Mouse (Mus musculus) embryonic facial prominence, embryonic 10.5 days (tissue): Measurements from ENCODE around the gene Popdc2. TPM values are rescaled to one million over a fixed set of nuclear protein-coding genes. Genes with fewer than 3 reads are reported as not detected.
A peak's percentile ranks its signal among the peaks of the same experiment; 100 is the strongest.

Experiments
- DNase-seq: peaks from one replicate; pipeline ENCODE4 v3.0.0-alpha.2; 2017; ENCODE audit warnings: low spot score
- H3K27ac ChIP-seq: fragments of 300-500 bp; sonication (generic); replicated peaks from 2 replicates; pipeline ENCODE4 v1.5.1; 2016; ENCODE audit warnings: mild to moderate bottlenecking
- H3K27me3 ChIP-seq: fragments of 300-500 bp; sonication (generic); replicated peaks from 2 replicates; pipeline ENCODE4 v1.6.1; 2016; ENCODE audit warnings: low read depth, mild to moderate bottlenecking; ENCODE audit not compliant: poor library complexity, severe bottlenecking
- H3K36me3 ChIP-seq: fragments of 300-500 bp; sonication (generic); replicated peaks from 2 replicates; pipeline ENCODE4 v1.6.1; 2016; ENCODE audit warnings: mild to moderate bottlenecking, moderate library complexity
- H3K4me1 ChIP-seq: fragments of 300-500 bp; sonication (generic); 2 replicates; pipeline ENCODE4 v1.6.1; 2016
- H3K4me3 ChIP-seq: fragments of 300-500 bp; sonication (generic); 2 replicates; pipeline ENCODE4 v1.5.1; 2016; ENCODE audit warnings: mild to moderate bottlenecking, moderate library complexity
- H3K9me3 ChIP-seq: fragments of 300-500 bp; sonication (generic); 2 replicates; pipeline ENCODE4 v1.6.1; 2016; ENCODE audit warnings: mild to moderate bottlenecking
- WGBS: fragments of 180-500 bp; shearing (Covaris S2); methylation state at CpG from one replicate; pipeline ENCODE4 v1.1.7; 2016; 5-methylcytosine and 5-hydroxymethylcytosine counted together
- polyA plus RNA-seq: library from polyadenylated mRNA; unstranded; fragments of >200 nt; fragmentation: Nextera tagmentation; extraction: Ambion mirVana; gene quantifications from 2 replicates; pipeline ENCODE4 v1.2.1, GENCODE M21; 2016

Gene Popdc2
- polyA plus RNA-seq, 1 experiment from 2014 or later: 2.7 TPM

DNA sequence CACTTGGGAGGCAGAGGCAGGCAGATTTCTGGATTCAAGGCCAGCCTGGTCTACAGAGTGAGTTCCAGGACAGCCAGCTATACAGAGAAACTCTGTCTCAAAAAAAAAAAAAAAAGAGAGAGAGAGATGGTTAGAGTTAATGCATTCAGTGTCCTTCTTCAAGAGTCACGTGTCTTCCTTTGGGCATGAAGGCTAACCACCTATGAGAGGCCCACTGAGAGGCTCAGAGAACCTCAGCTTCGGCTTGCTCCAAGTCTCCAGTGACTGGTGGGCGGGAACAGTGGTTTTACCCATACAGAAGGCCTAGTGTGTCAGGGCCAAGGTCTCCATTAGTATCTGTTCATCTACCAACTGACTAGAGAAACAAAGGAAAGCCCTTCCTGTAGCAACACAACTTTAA lies 37.1 kb downstream of the Popdc2 start:
- H3K36me3 ChIP-seq: no peaks in the 10 kb centered on the region
- no peaks in the 10 kb centered on the region for H3K27me3 ChIP-seq
- peak overlapping the region; percentile 79 for H3K27ac ChIP-seq
- H3K4me3 ChIP-seq: peak overlapping the region; percentile 50
- no peaks in the 10 kb centered on the region for H3K9me3 ChIP-seq
- WGBS: 69% methylated on average over 3 of the region's 3 CpGs
- peaks cover 17% of the 10 kb centered on the region for H3K4me1 ChIP-seq
- DNase-seq: no peak

DNA sequence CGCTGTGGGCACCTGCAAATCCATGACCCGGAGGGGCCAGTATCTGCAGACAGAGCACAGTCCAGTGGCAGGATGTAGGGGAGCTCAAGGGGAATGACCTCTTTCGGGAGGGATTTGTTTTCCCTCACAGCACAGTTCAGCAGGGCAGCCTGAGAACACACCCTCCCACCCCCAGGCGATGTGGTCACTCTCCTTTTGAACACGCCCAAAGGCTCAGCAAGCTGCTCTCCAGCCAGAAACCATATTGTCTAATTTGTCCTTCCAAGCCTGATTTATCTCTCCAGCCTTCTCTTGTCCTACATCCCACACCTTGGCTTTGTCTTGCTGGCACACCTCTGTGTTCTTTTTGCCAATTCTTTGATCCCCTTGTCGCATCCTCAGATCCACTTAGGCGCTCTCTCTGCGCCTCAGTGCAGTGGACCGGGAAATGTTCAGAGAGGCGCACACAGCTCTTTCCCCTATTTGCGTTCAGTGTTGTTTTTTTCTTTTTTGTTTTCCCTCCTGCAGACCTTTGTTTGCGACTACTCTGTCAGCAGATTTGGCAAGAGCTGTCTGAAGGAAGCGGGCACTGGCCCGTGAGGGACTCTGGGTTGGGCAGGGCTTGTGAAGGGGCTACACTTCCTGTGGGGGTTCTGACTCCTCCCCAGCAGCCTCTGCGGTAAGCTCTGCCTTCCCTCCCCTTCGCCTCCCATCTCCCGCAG lies 37.7 kb downstream of the Popdc2 start:
- Histone ChIP-seq H3K9me3 (no peaks in the 10 kb centered on the region), H3K36me3 (no peaks in the 10 kb centered on the region), H3K4me1 (peaks cover 17% of the 10 kb centered on the region), H3K27me3 (no peaks in the 10 kb centered on the region), H3K27ac (peak overlapping the region; percentile 79), H3K4me3 (peak overlapping the region; percentile 50)
- 10% methylated on average over 17 of the region's 17 CpGs for WGBS
- DNase-seq: peak; percentile 65

DNA sequence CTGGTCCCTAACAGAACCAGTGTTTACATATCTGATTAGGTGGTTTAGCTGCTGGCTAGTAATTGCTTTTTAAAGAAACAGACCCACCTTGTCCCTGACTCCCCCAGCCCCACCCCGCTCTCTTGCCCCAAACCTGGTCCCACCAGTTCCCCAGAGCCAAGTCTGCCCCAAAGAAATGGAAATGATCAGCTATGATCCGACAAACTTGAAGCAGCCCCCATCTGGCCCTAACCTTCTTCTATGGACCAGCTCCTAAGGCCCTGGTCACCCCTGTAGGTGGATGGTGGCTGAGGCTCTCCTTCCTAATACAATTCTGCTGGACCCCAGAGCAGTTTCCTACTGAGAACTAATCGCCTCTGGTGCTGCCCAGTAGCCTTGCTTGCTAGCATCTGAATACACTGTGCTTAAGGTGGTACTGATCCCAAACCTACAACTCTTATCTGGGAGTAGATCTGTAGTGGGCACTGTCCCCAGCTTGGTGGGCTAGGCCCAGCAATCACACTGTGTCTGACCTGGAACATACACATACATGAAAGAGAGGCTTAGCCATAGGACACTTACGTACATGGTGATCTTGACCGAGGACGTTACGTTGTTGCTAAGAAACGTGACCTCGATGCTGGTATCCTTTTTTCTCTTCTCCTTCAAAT lies 38.4 kb downstream of the Popdc2 start:
- peak overlapping the region; percentile 79 for H3K27ac ChIP-seq
- peaks cover 17% of the 10 kb centered on the region for H3K4me1 ChIP-seq
- no peaks in the 10 kb centered on the region for H3K36me3 ChIP-seq
- WGBS: 75% methylated on average over 9 of the region's 9 CpGs
- peak overlapping the region; percentile 50 for H3K4me3 ChIP-seq
- H3K9me3 ChIP-seq: no peaks in the 10 kb centered on the region
- DNase-seq: no peak
- no peaks in the 10 kb centered on the region for H3K27me3 ChIP-seq

DNA sequence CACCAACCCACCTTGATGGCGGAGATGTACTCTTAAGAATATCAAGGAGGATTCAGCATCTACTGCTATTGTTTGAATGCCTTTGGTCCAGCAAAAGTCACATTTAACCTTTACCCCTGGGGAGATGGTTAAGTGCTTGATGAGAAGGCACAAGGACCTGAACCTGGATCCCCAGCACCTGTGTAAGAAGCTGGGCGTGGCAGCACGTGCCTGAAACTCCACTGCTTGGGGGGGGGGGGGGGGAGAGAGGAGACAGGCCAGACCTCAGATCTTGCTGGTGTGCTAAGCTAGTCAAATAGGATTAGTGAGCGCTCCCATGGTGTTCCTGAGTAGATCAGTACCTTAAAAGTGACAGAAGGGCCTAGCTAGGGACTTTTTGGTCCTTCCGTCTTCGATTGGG lies 39.5 kb downstream of the Popdc2 start:
- WGBS: 87% methylated on average over 6 of the region's 6 CpGs
- no peaks in the 10 kb centered on the region for H3K36me3 ChIP-seq
- no peak for DNase-seq
- H3K27me3 ChIP-seq: no peaks in the 10 kb centered on the region
- H3K4me3 ChIP-seq: no peak overlapping the region
- no peaks in the 10 kb centered on the region for H3K9me3 ChIP-seq
- no peak overlapping the region for H3K27ac ChIP-seq
- H3K4me1 ChIP-seq: peaks cover 17% of the 10 kb centered on the region

DNA sequence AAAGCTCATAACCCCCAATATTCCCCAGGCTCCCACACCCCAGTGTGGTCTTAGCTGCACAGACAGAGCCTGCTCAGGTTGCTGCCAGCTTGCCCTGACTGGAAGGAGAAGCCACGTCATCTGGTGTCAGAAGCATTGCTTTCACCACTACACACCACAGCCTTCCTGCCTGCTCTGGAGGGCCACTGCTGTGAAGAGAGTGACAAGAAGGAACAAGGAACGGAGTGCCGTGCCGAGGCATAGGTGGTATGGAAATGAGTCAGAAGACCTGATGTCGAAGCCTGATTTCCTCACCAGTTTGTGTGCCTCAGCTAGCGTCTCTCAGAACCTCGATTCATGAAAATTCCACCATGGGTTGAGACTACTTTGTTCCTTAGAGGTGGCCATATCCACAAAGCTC lies 41.6 kb downstream of the Popdc2 start:
- 92% methylated on average over 7 of the region's 7 CpGs for WGBS
- H3K27ac ChIP-seq: no peak overlapping the region
- no peak for DNase-seq
- H3K27me3 ChIP-seq: no peaks in the 10 kb centered on the region
- H3K9me3 ChIP-seq: no peaks in the 10 kb centered on the region
- H3K4me1 ChIP-seq: peaks cover 19% of the 10 kb centered on the region
- H3K4me3 ChIP-seq: no peak overlapping the region
- no peaks in the 10 kb centered on the region for H3K36me3 ChIP-seq

DNA sequence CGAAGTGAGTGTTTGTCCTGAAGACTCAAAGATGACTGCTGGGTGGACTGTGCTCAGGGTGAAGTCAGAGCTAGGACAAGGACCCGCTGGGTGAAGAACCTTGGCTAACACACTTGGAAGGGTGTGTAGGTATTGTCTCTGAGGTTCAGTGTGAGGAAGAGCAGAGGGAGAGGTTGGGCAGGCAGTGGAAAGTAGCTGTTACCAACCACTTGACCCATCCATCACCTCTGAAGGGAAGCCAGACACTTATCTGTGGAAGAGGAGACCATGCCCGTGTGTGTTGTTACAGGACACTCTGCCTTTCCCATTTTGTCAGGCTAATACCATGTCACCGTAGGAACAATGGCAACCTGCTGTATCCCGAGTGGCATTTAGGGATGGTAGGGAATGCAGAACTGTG lies 44.3 kb downstream of the Popdc2 start:
- DNase-seq: no peak
- Histone ChIP-seq H3K27me3 (no peaks in the 10 kb centered on the region), H3K9me3 (no peaks in the 10 kb centered on the region), H3K27ac (no peak overlapping the region), H3K4me3 (no peak overlapping the region), H3K4me1 (0 out of 2 replicates have a peak, but pooled peaks cover 2% of the 10 kb centered on the region), H3K36me3 (no peaks in the 10 kb centered on the region)
- WGBS: 81% methylated on average over 5 of the region's 5 CpGs

DNA sequence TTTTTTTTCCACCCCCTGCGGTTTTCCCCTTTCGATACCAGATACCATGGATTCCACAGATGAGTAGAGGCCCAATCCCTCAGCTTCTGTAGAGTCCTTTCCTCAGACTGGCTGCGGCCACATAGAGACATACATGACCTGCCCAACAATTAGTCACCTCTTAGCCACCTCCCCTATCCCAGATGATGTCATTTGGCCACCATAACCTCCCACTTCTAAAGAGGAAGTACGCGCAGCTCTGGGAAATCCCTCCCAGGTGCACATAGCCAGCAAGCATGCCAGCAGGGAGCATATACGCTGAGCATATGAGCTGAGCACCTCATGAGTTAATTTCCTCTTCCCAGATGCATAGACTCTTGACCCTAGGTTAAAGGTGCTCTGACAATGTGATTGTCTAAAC lies 44.7 kb downstream of the Popdc2 start:
- Histone ChIP-seq H3K27me3 (no peaks in the 10 kb centered on the region), H3K9me3 (no peaks in the 10 kb centered on the region), H3K36me3 (no peaks in the 10 kb centered on the region), H3K4me1 (0 out of 2 replicates have a peak, but pooled peaks cover 2% of the 10 kb centered on the region), H3K4me3 (no peak overlapping the region), H3K27ac (no peak overlapping the region)
- WGBS: 84% methylated on average over 6 of the region's 6 CpGs
- no peak for DNase-seq

DNA sequence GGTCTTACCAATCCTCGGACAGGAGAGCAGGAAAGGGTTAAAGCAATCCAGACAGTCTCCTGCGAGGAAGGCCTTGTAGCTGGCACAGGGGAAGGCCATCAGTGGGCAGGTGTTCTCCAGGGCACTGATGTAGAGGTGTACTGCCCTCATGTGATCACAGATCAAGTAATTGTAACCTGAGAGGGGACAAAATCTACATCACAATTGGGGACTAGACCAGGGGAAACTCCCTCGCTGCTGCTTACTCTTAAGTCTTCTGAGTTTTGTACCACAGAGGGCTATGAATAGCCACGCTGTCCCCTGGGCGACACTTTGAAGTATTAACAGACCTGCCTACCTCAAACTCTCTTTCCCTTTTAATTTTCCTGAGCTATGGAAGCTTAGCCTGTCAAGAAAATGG lies 45.6 kb downstream of the Popdc2 start:
- no peak overlapping the region for H3K27ac ChIP-seq
- no peaks in the 10 kb centered on the region for H3K9me3 ChIP-seq
- H3K4me3 ChIP-seq: no peak overlapping the region
- 0 out of 2 replicates have a peak, but pooled peaks cover 2% of the 10 kb centered on the region for H3K4me1 ChIP-seq
- H3K36me3 ChIP-seq: no peaks in the 10 kb centered on the region
- H3K27me3 ChIP-seq: no peaks in the 10 kb centered on the region
- DNase-seq: no peak
- 32% methylated on average over 5 of the region's 5 CpGs for WGBS

DNA sequence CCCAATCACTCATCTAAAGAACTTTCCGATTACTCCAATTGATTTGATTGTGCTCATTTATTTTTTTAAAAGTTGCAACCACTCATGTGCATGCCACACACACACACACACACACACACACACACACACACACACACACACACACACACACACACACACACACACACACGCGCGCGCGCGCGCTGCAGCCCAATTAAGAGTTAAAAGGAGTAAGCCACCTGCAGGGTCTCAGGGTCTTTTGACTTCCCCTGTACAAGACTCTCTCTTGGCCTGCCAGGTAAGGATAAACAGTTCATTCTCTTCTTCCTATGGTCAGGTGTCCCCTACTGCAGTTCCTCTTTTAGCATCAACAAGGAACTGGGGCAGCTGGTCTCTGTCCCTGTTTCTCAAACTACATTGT lies 46.4 kb downstream of the Popdc2 start:
- Histone ChIP-seq H3K9me3 (no peaks in the 10 kb centered on the region), H3K27me3 (no peaks in the 10 kb centered on the region), H3K27ac (no peak overlapping the region), H3K36me3 (no peaks in the 10 kb centered on the region), H3K4me1 (0 out of 2 replicates have a peak, but pooled peaks cover 2% of the 10 kb centered on the region), H3K4me3 (no peak overlapping the region)
- DNase-seq: no peak
- 95% methylated on average over 8 of the region's 8 CpGs for WGBS

DNA sequence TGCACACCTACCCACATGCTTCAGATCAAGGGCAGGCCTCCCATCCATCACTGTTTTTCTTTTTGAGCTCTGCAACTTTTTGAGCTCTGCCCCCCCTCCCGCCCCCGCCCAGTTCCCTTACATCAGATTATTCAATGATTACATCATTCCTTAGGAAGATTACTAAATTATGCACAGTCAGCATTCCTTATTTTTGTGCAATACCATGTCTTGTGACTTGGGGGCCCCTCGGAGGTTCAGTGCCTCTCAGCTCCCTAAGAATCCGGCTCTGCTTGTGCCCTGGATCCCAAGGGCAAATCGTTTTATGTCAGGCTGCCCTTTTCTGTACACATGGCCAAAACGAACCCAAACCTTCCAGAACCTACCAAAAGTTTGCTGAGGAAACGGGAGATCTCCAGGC lies 52.9 kb downstream of the Popdc2 start:
- Histone ChIP-seq H3K36me3 (no peaks in the 10 kb centered on the region), H3K27me3 (no peaks in the 10 kb centered on the region), H3K4me3 (no peak overlapping the region), H3K9me3 (no peaks in the 10 kb centered on the region), H3K4me1 (no peaks in the 10 kb centered on the region), H3K27ac (no peak overlapping the region)
- no peak for DNase-seq
- WGBS: 84% methylated on average over 7 of the region's 7 CpGs

DNA sequence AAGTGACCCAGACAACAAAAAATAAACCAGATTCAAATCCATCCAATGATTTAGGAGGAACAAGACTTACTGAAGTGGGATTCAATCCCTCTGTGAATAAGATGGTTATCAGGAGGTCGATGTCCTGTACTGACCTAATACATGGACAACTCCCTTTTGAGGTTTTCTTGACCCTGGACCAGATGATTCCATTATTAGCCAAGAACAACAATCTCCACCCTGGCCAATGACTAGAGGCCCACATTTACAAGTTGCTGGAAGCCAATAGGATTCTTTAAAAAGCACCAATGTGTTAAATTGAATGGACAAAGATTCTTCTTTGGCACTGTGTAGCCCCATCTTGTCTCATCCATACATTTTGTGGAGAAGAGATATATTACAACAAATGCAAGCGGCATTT lies 63.4 kb downstream of the Popdc2 start:
- no peaks in the 10 kb centered on the region for H3K4me1 ChIP-seq

DNA sequence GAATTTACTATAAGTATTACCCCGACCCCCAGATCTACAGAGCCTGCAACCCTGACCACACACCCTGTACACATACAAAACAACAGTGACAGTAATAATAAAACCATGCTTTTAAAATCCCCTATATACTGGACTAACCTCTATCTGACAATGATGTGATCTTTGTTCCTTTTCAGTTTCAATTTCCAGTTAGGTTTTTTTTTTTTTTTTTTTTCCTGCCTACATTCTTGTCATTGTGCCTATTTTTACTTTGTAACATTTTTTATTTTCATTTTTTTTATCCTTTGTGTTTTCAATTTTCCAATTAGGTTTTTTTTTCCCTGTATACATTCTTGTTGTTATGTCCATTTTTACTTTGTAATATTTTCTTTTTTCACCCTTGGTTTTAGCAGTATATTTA lies 63.8 kb downstream of the Popdc2 start:
- Histone ChIP-seq H3K9me3 (no peaks in the 10 kb centered on the region), H3K27me3 (no peaks in the 10 kb centered on the region), H3K27ac (no peak overlapping the region), H3K4me3 (no peak overlapping the region), H3K36me3 (no peaks in the 10 kb centered on the region), H3K4me1 (no peaks in the 10 kb centered on the region)
- DNase-seq: no peak
- 84% methylated on average over 1 of the region's 1 CpGs for WGBS

More for the DNA sequence above, 63.4 kb downstream of the Popdc2 start:
- WGBS: 83% methylated on average over 2 of the region's 2 CpGs
- Histone ChIP-seq H3K9me3 (no peaks in the 10 kb centered on the region), H3K27me3 (no peaks in the 10 kb centered on the region), H3K27ac (no peak overlapping the region), H3K4me3 (no peak overlapping the region), H3K36me3 (no peaks in the 10 kb centered on the region)
- DNase-seq: no peak
